Mouse (Mus musculus) stomach, embryonic 16.5 days (tissue): ENCODE data around the gene Vps41. TPM values are rescaled to one million over a fixed set of nuclear protein-coding genes. Genes with fewer than 3 reads are reported as not detected.

Experiments used
- ATAC-seq: fragments of 200-750 bp; cut with Nextera tagmentation; 2 replicates; pipeline ENCODE4 v1.8.0; 2017; ENCODE audit warnings: moderate number of reproducible peaks, moderate TSS enrichment; ENCODE audit not compliant: insufficient read depth, low FRiP score
- H3K27ac ChIP-seq: fragments of 300-500 bp; sonication (generic); 2 replicates; pipeline ENCODE4 v1.5.1; 2014; ENCODE audit warnings: low read length
- H3K27me3 ChIP-seq: fragments of 300-500 bp; sonication (generic); 2 replicates; pipeline ENCODE4 v1.6.1; 2014; ENCODE audit warnings: low read length, control low read depth, mixed read lengths; ENCODE audit not compliant: control insufficient read depth, insufficient read depth
- H3K36me3 ChIP-seq: fragments of 300-500 bp; sonication (generic); 2 replicates; pipeline ENCODE4 v1.6.1; 2014; ENCODE audit warnings: low read length; ENCODE audit not compliant: control insufficient read depth, insufficient read depth
- H3K4me1 ChIP-seq: fragments of 300-500 bp; sonication (generic); 2 replicates; pipeline ENCODE4 v1.6.1; 2014; ENCODE audit warnings: low read length, control low read depth, mixed read lengths; ENCODE audit not compliant: control insufficient read depth, insufficient read depth
- H3K4me2 ChIP-seq: fragments of 300-500 bp; sonication (generic); 2 replicates; pipeline ENCODE4 v1.6.1; 2014; ENCODE audit warnings: low read depth, low read length, mixed read lengths
- H3K4me3 ChIP-seq: fragments of 300-500 bp; sonication (generic); replicated peaks from 2 replicates; pipeline ENCODE4 v1.5.1; 2014; ENCODE audit warnings: mild to moderate bottlenecking, low read length
- H3K9ac ChIP-seq: fragments of 300-500 bp; sonication (generic); 2 replicates; pipeline ENCODE4 v1.6.1; 2014; ENCODE audit warnings: low read length
- H3K9me3 ChIP-seq: fragments of 300-500 bp; sonication (generic); replicated peaks from 2 replicates; pipeline ENCODE4 v1.6.1; 2016; ENCODE audit warnings: low read length, control low read depth; ENCODE audit not compliant: control insufficient read depth
- WGBS: fragments of 180-500 bp; shearing (Covaris S2); extraction: QIAGEN DNeasy Blood & Tissue Kit; methylation state at CpG from one replicate; pipeline ENCODE4 v1.1.7; 2014; 5-methylcytosine and 5-hydroxymethylcytosine counted together
- polyA plus RNA-seq: library from polyadenylated mRNA; unstranded; fragments of >200 nt; fragmentation: Nextera tagmentation; extraction: Ambion mirVana; gene quantifications from 2 replicates; pipeline ENCODE4 v1.2.1, GENCODE M21; 2015

Vps41 gene
- polyA plus RNA-seq, 1 experiment from 2014 or later, result 62.5 TPM

GRCm38 (mm10) chr13:18757958-18758357 is 40.9 kb downstream of the Vps41 start:
- H3K9me3 ChIP-seq, result no peaks in the 10 kb centered on the region
- no peaks in the 10 kb centered on the region for H3K27me3 ChIP-seq
- H3K27ac ChIP-seq, result no peak overlapping the region
- no peak overlapping the region for H3K4me3 ChIP-seq
- ATAC-seq, result no peak
- no peak overlapping the region for H3K9ac ChIP-seq
- no peaks in the 10 kb centered on the region for H3K4me1 ChIP-seq
- H3K4me2 ChIP-seq, result no peak overlapping the region
- 68% methylated on average over 3 of the region's 3 CpGs for WGBS
- no peaks in the 10 kb centered on the region for H3K36me3 ChIP-seq

- Histone ChIP-seq H3K9me3 (no peaks in the 10 kb centered on the region), H3K4me3 (no peak overlapping the region), H3K27ac (no peak overlapping the region), H3K27me3 (no peaks in the 10 kb centered on the region), H3K9ac (no peak overlapping the region), H3K4me1 (no peaks in the 10 kb centered on the region), H3K4me2 (no peak overlapping the region), H3K36me3 (no peaks in the 10 kb centered on the region)
- no peak for ATAC-seq
- 74% methylated on average over 5 of the region's 5 CpGs for WGBS
Measured at GRCm38 (mm10) chr13:18759361-18760056, 42.4 kb downstream of the Vps41 start.

GRCm38 (mm10) chr13:18761452-18761851 is 44.4 kb downstream of the Vps41 start:
- Histone ChIP-seq H3K4me2 (no peak overlapping the region), H3K36me3 (no peaks in the 10 kb centered on the region), H3K27me3 (no peaks in the 10 kb centered on the region), H3K9me3 (no peaks in the 10 kb centered on the region), H3K4me1 (no peaks in the 10 kb centered on the region), H3K27ac (no peak overlapping the region), H3K9ac (no peak overlapping the region), H3K4me3 (no peak overlapping the region)
- WGBS, result 70% methylated on average over 1 of the region's 1 CpGs
- ATAC-seq, result no peak

- WGBS, result 18% methylated on average over 2 of the region's 2 CpGs
- Histone ChIP-seq H3K9ac (no peak overlapping the region), H3K4me1 (no peaks in the 10 kb centered on the region), H3K36me3 (no peaks in the 10 kb centered on the region), H3K27ac (no peak overlapping the region), H3K4me3 (no peak overlapping the region), H3K27me3 (no peaks in the 10 kb centered on the region), H3K4me2 (no peak overlapping the region), H3K9me3 (no peaks in the 10 kb centered on the region)
- no peak for ATAC-seq
Measured at GRCm38 (mm10) chr13:18767893-18768292, 50.8 kb downstream of the Vps41 start.

GRCm38 (mm10) chr13:18768495-18768894 is 51.4 kb downstream of the Vps41 start:
- Histone ChIP-seq H3K4me2 (no peak overlapping the region), H3K36me3 (no peaks in the 10 kb centered on the region), H3K9ac (no peak overlapping the region), H3K9me3 (no peaks in the 10 kb centered on the region), H3K27me3 (no peaks in the 10 kb centered on the region), H3K27ac (no peak overlapping the region), H3K4me3 (no peak overlapping the region), H3K4me1 (no peaks in the 10 kb centered on the region)
- WGBS, result 63% methylated on average over 3 of the region's 3 CpGs
- ATAC-seq, result no peak

GRCm38 (mm10) chr13:18773437-18774198 is 56.5 kb downstream of the Vps41 start:
- 82% methylated on average over 8 of the region's 8 CpGs for WGBS

GRCm38 (mm10) chr13:18781250-18781649 is 64.2 kb downstream of the Vps41 start:
- H3K27ac ChIP-seq, result no peak overlapping the region
- H3K9ac ChIP-seq, result no peak overlapping the region
- H3K4me1 ChIP-seq, result no peaks in the 10 kb centered on the region
- H3K4me2 ChIP-seq, result no peak overlapping the region
- no peak for ATAC-seq
- no peaks in the 10 kb centered on the region for H3K36me3 ChIP-seq
- no peaks in the 10 kb centered on the region for H3K9me3 ChIP-seq
- H3K4me3 ChIP-seq, result no peak overlapping the region
- 80% methylated on average over 2 of the region's 2 CpGs for WGBS
- H3K27me3 ChIP-seq, result no peaks in the 10 kb centered on the region

More at GRCm38 (mm10) chr13:18773437-18774198, 56.5 kb downstream of the Vps41 start:
- H3K4me3 ChIP-seq, result no peak overlapping the region
- no peak overlapping the region for H3K4me2 ChIP-seq
- no peak overlapping the region for H3K27ac ChIP-seq
- H3K36me3 ChIP-seq, result no peaks in the 10 kb centered on the region
- H3K9me3 ChIP-seq, result no peaks in the 10 kb centered on the region
- no peaks in the 10 kb centered on the region for H3K4me1 ChIP-seq
- no peak for ATAC-seq
- no peak overlapping the region for H3K9ac ChIP-seq
- H3K27me3 ChIP-seq, result no peaks in the 10 kb centered on the region

GRCm38 (mm10) chr13:18785702-18786101 is 68.6 kb downstream of the Vps41 start:
- H3K4me2 ChIP-seq, result no peak overlapping the region
- no peak overlapping the region for H3K4me3 ChIP-seq
- no peaks in the 10 kb centered on the region; the same call in 1 of the 2 replicates for H3K4me1 ChIP-seq
- H3K36me3 ChIP-seq, result no peaks in the 10 kb centered on the region
- H3K27ac ChIP-seq, result no peak overlapping the region
- whole genome bisulfite sequencing, result 83% methylated on average over 1 of the region's 1 CpGs
- ATAC-seq, result no peak
- H3K9ac ChIP-seq, result no peak overlapping the region
- no peaks in the 10 kb centered on the region for H3K27me3 ChIP-seq
- no peaks in the 10 kb centered on the region for H3K9me3 ChIP-seq

- H3K4me2 ChIP-seq, result no peak overlapping the region
- H3K27ac ChIP-seq, result no peak overlapping the region
- no peaks in the 10 kb centered on the region for H3K27me3 ChIP-seq
- ATAC-seq, result no peak
- H3K4me3 ChIP-seq, result no peak overlapping the region
- 84% methylated on average over 4 of the region's 4 CpGs for WGBS
- no peaks in the 10 kb centered on the region for H3K9me3 ChIP-seq
- H3K9ac ChIP-seq, result no peak overlapping the region
- H3K4me1 ChIP-seq, result no peaks in the 10 kb centered on the region; the same call in 1 of the 2 replicates
- H3K36me3 ChIP-seq, result no peaks in the 10 kb centered on the region
Measured at GRCm38 (mm10) chr13:18788040-18788439, 71.0 kb downstream of the Vps41 start.
